Mouse (Mus musculus): ENCODE measurements around the gene Ugt2a1. TPM values are rescaled to one million over a fixed set of nuclear protein-coding genes. Genes with fewer than 3 reads are reported as not detected.
"Not testable (repeated sequence)": the region's sequence is repeated elsewhere in the genome, so short reads cannot be mapped to it uniquely, and the experiment has no call there.

Gene Ugt2a1
- total and polyA plus RNA-seq, 2 experiments from 2014 or later: not detected

DNA sequence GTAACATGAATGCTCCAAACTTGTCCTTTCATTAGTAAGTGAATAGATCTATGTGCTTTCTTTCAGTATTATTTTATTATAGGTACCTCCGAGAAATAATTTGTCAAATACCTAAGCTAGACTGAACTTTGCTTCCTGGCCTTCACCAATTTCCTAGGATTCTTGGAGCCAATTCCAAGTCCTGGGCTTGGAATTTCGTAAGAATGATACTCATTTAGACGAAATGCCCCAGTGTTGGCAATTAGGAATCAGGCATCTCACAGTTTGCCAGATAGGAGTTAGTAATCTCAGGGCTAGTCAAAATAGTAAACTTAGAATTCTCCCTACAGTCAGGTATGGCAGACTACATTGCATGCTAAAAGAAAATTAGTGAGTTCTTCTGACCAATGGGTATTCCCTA is 65.0 kb downstream of the Ugt2a1 start:
- no peaks in the 10 kb centered on the region for H3K9me3 ChIP-seq (replicated peaks; ENCODE audit: control insufficient read depth, low read length)

DNA sequence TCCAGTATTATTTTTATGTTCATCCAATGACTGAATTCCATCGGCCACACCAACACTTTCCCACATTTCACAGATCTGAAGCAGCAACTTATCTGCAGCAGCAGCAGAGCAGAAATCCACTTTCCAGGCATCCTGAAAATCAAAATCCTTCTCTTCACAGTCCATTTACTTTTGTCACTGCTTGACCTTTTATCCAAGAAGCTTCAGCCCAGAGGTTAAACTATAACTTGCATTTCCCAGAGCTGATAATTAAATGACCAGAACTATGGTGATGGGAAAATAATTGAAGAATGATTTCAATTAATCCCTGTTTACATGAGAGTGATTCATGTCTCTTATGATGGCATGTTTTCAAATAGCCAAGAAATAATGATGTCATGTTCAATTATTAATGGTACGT is 66.6 kb downstream of the Ugt2a1 start, which contains the start of gene Ugt2b38:
Gene Ugt2b38 (minus strand): TSS at position 163 of the 400 bp plus-strand sequence.
- 94% methylated on average over 1 of the region's 2 CpGs for WGBS

More for the DNA sequence above, 65.0 kb downstream of the Ugt2a1 start:
- Histone ChIP-seq H3K36me3 (replicated peaks; ENCODE audit: control insufficient read depth, insufficient read depth, low read length) (no peaks in the 10 kb centered on the region), H3K9ac (replicated peaks; ENCODE audit: low read depth, low read length) (no peak overlapping the region), H3K4me2 (ENCODE audit: low read depth, low read length) (no peak overlapping the region), H3K4me1 (ENCODE audit: control insufficient read depth, insufficient read depth) (no peaks in the 10 kb centered on the region), H3K27me3 (ENCODE audit: control insufficient read depth, insufficient read depth, low read length) (no peaks in the 10 kb centered on the region), H3K4me3 (ENCODE audit: low read depth, low read length) (no peak overlapping the region), H3K27ac (ENCODE audit: low read depth) (no peak overlapping the region)
- no peak for ATAC-seq (ENCODE audit: insufficient read depth, low read depth)
- TF ChIP-seq EP300 (IDR thresholded peaks at IDR 0.05; ENCODE audit: low read depth): no peak
- 59% methylated on average over 3 of the region's 3 CpGs for WGBS
- DNase-seq (ENCODE audit: low spot score): no peak

More for the DNA sequence above, 66.6 kb downstream of the Ugt2a1 start, which contains the start of gene Ugt2b38:
- not testable (repeated sequence) for H3K4me2 ChIP-seq (ENCODE audit: low read depth, low read length); DNase-seq (ENCODE audit: low spot score); H3K9me3 ChIP-seq (replicated peaks; ENCODE audit: control insufficient read depth, low read length); H3K9ac ChIP-seq (replicated peaks; ENCODE audit: low read depth, low read length); H3K36me3 ChIP-seq (replicated peaks; ENCODE audit: control insufficient read depth, insufficient read depth, low read length); H3K4me3 ChIP-seq (ENCODE audit: low read depth, low read length); H3K4me1 ChIP-seq (ENCODE audit: control insufficient read depth, insufficient read depth); H3K27ac ChIP-seq (ENCODE audit: low read depth); H3K27me3 ChIP-seq (ENCODE audit: control insufficient read depth, insufficient read depth, low read length); ATAC-seq (ENCODE audit: insufficient read depth, low read depth)

Other genes with a start within 250 kb of the Ugt2a1 start
- not detected in 2 replicates for gene Ugt2b37, start 236.1 kb downstream of the Ugt2a1 start, total RNA-seq (2014; rRNA removed; ENCODE audit: low replicate concordance)
- gene Ugt2b37, start 236.1 kb downstream of the Ugt2a1 start, polyA plus RNA-seq (2015; fragmentation: Nextera tagmentation; extraction: Ambion mirVana): not detected in 2 replicates
- gene Ugt2a3, start 153.7 kb downstream of the Ugt2a1 start, total RNA-seq (2014; rRNA removed; ENCODE audit: low replicate concordance): not detected in 2 replicates
- gene Ugt2a3, start 153.7 kb downstream of the Ugt2a1 start, polyA plus RNA-seq (2015; fragmentation: Nextera tagmentation; extraction: Ambion mirVana): not detected in 2 replicates
- gene Ugt2b38, start 66.7 kb downstream of the Ugt2a1 start, total RNA-seq (2014; rRNA removed; ENCODE audit: low replicate concordance): not detected in 2 replicates
- not detected in 2 replicates for gene Ugt2b38, start 66.7 kb downstream of the Ugt2a1 start, polyA plus RNA-seq (2015; fragmentation: Nextera tagmentation; extraction: Ambion mirVana)
- not detected in 2 replicates for gene Ugt2a2, start 8.6 kb downstream of the Ugt2a1 start, total RNA-seq (2014; rRNA removed; ENCODE audit: low replicate concordance)
- gene Ugt2a2, start 8.6 kb downstream of the Ugt2a1 start, polyA plus RNA-seq (2015; fragmentation: Nextera tagmentation; extraction: Ambion mirVana): not detected in 2 replicates
- gene Gm43638, start 4.1 kb downstream of the Ugt2a1 start, total RNA-seq (2014; rRNA removed; ENCODE audit: low replicate concordance): not detected in 2 replicates
- gene Gm43638, start 4.1 kb downstream of the Ugt2a1 start, polyA plus RNA-seq (2015; fragmentation: Nextera tagmentation; extraction: Ambion mirVana): not detected in 2 replicates
- gene Sult1b1, start 47.3 kb upstream of the Ugt2a1 start, total RNA-seq (2014; rRNA removed; ENCODE audit: low replicate concordance): not detected in 2 replicates
- gene Sult1b1, start 47.3 kb upstream of the Ugt2a1 start, polyA plus RNA-seq (2015; fragmentation: Nextera tagmentation; extraction: Ambion mirVana): not detected in 2 replicates
- gene Sult1d1, start 78.2 kb upstream of the Ugt2a1 start, total RNA-seq (2014; rRNA removed; ENCODE audit: low replicate concordance): not detected in 2 replicates
- not detected in 2 replicates for gene Sult1d1, start 78.2 kb upstream of the Ugt2a1 start, polyA plus RNA-seq (2015; fragmentation: Nextera tagmentation; extraction: Ambion mirVana)
- not detected in 2 replicates for gene Sult1e1, start 100.7 kb upstream of the Ugt2a1 start, total RNA-seq (2014; rRNA removed; ENCODE audit: low replicate concordance)
- not detected in 2 replicates for gene Sult1e1, start 100.7 kb upstream of the Ugt2a1 start, polyA plus RNA-seq (2015; fragmentation: Nextera tagmentation; extraction: Ambion mirVana)
- not detected in 2 replicates for gene Csn1s1, start 175.3 kb upstream of the Ugt2a1 start, total RNA-seq (2014; rRNA removed; ENCODE audit: low replicate concordance)
- gene Csn1s1, start 175.3 kb upstream of the Ugt2a1 start, polyA plus RNA-seq (2015; fragmentation: Nextera tagmentation; extraction: Ambion mirVana): not detected in 2 replicates
- gene Csn2, start 208.8 kb upstream of the Ugt2a1 start, total RNA-seq (2014; rRNA removed; ENCODE audit: low replicate concordance): not detected in 2 replicates
- gene Csn2, start 208.8 kb upstream of the Ugt2a1 start, polyA plus RNA-seq (2015; fragmentation: Nextera tagmentation; extraction: Ambion mirVana): not detected in 2 replicates